Mouse (Mus musculus) stomach, postnatal 0 days (tissue): ENCODE measurements at regions not wholly inside any gene's neighbourhood (a gene's known extent, or its start where the extent isn't known, plus 50 kb on each side); places are given as distances from the start of the nearest gene placed in this dataset.

Experiments
- CTCF ChIP-seq: IDR thresholded peaks from 2 replicates; pipeline ENCODE4 v1.5.1; 2016; ENCODE audit warnings: antibody characterized with exemption, low read depth, mild to moderate bottlenecking, moderate library complexity
- EP300 ChIP-seq: optimal IDR thresholded peaks from 2 replicates; pipeline ENCODE3; 2016; ENCODE audit warnings: antibody characterized with exemption

GRCm38 (mm10) chr16:21364885-21365284 lies 58.0 kb upstream of the Vps8 start:
- TF ChIP-seq EP300 = no peak
- no peak for TF ChIP-seq CTCF
